Mouse (Mus musculus): ENCODE measurements at regions not wholly inside any gene's neighbourhood (a gene's known extent, or its start where the extent isn't known, plus 50 kb on each side); places are given as distances from the start of the nearest gene placed in this dataset.

GRCm38 (mm10) chr4:153321085-153321484, 161.5 kb downstream of the Ajap1 start:
- DNase-seq: no peak

- DNase-seq: no peak
Observed at GRCm38 (mm10) chr4:153320602-153321001, 162.0 kb downstream of the Ajap1 start.

- DNase-seq: no peak
Observed at GRCm38 (mm10) chr4:153316964-153317724, 165.5 kb downstream of the Ajap1 start.

GRCm38 (mm10) chr4:153316519-153316918, 166.1 kb downstream of the Ajap1 start:
- DNase-seq: no peak

- DNase-seq: no peak
Observed at GRCm38 (mm10) chr4:153313961-153314360, 168.7 kb downstream of the Ajap1 start.

- no peak for DNase-seq
Observed at GRCm38 (mm10) chr4:153311574-153311973, 171.0 kb downstream of the Ajap1 start.

GRCm38 (mm10) chr4:153310641-153311040, 172.0 kb downstream of the Ajap1 start:
- no peak for DNase-seq

GRCm38 (mm10) chr4:153303521-153303920, 179.1 kb downstream of the Ajap1 start:
- no peak for DNase-seq

GRCm38 (mm10) chr4:153302855-153303254, 179.8 kb downstream of the Ajap1 start:
- DNase-seq: no peak

- no peak for DNase-seq
Observed at GRCm38 (mm10) chr4:153298277-153298676, 184.3 kb downstream of the Ajap1 start.

GRCm38 (mm10) chr4:153294828-153295227, 187.8 kb downstream of the Ajap1 start:
- DNase-seq: no peak

GRCm38 (mm10) chr4:153293137-153293536, 189.5 kb downstream of the Ajap1 start:
- DNase-seq: no peak

GRCm38 (mm10) chr4:153288362-153288761, 194.2 kb downstream of the Ajap1 start:
- no peak for DNase-seq

- no peak for DNase-seq
Observed at GRCm38 (mm10) chr4:153284209-153284608, 198.4 kb downstream of the Ajap1 start.

- no peak for DNase-seq
Observed at GRCm38 (mm10) chr4:153276571-153276970, 206.0 kb downstream of the Ajap1 start.

GRCm38 (mm10) chr4:153271376-153271775, 211.2 kb downstream of the Ajap1 start:
- no peak for DNase-seq

GRCm38 (mm10) chr4:153263216-153263805, 219.3 kb downstream of the Ajap1 start:
- no peak for DNase-seq

GRCm38 (mm10) chr4:153260941-153261557, 221.6 kb downstream of the Ajap1 start:
- no peak for DNase-seq

- DNase-seq: no peak
Observed at GRCm38 (mm10) chr4:153251943-153252342, 230.7 kb downstream of the Ajap1 start.

- DNase-seq: no peak
Observed at GRCm38 (mm10) chr4:153251311-153251710, 231.3 kb downstream of the Ajap1 start.

GRCm38 (mm10) chr4:153236680-153237079, 245.9 kb downstream of the Ajap1 start:
- DNase-seq: no peak

- DNase-seq: no peak
Observed at GRCm38 (mm10) chr4:153233762-153234161, 248.8 kb downstream of the Ajap1 start.

- no peak for DNase-seq
Observed at GRCm38 (mm10) chr4:153229221-153229620, 253.4 kb downstream of the Ajap1 start.
